In the genomic region with DNA sequence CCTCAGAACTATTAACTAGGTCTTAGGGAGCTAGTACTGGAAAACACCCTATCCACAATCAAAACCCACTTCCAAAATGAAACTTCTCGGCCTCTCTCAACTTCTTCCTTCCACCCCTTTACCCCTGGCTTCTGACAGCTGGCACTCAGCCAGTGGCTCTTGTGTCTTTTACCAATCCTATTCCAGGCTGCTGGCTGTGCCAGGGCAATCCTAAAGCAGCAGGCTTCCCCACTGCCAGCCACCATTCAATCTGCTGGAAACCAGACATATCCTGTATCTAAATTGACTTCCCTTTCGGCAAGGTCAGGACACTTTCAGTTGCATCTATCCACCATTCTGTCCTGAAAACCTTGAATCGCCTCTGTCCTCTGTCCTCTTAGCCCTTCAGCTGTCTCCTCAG, we compare ENCODE assay signal across 15 mouse cellular contexts. TPM values are rescaled to one million over a fixed set of nuclear protein-coding genes. Genes with fewer than 3 reads are reported as not detected.
DNase-seq lines count a peak whose midpoint lies in the region; ATAC-seq and TF ChIP-seq lines count a peak whose summit lies in the region.
"Had no signal": no experiment of that assay in that cellular context is flagged by ENCODE, and none has a peak within 500 bp of the region (broad histone marks: within the 10 kb centered on the region; RNA-seq: fewer than 3 reads in every experiment).

No protein-coding gene starts in this region.

- no peak overlapping the region for H3K4me3 ChIP-seq in heart, embryonic 12.5 days
- no peak overlapping the region for H3K4me3 ChIP-seq in midbrain, postnatal 0 days (ENCODE audit: low read depth, low read length)
- no peak overlapping the region for H3K4me3 ChIP-seq in midbrain, embryonic 10.5 days
- peak overlapping the region; percentile 79 for H3K4me3 ChIP-seq in megakaryocyte, embryonic 14.5 days (replicated peaks)
- H3K4me3 ChIP-seq: embryonic facial prominence, embryonic 10.5 days; heart, adult 2 months; limb, embryonic 12.5 days; midbrain, embryonic 13.5 days; neural tube, embryonic 12.5 days had no signal

- H3K27ac ChIP-seq in heart, embryonic 12.5 days (ENCODE audit: poor library complexity, severe bottlenecking), result no peak overlapping the region
- no peak overlapping the region for H3K27ac ChIP-seq in midbrain, postnatal 0 days (ENCODE audit: low read depth, low read length)
- no peak overlapping the region for H3K27ac ChIP-seq in midbrain, embryonic 10.5 days (replicated peaks)
- H3K27ac ChIP-seq: embryonic facial prominence, embryonic 10.5 days; heart, adult 2 months; limb, embryonic 12.5 days; midbrain, embryonic 13.5 days; neural tube, embryonic 12.5 days had no signal

- H3K27me3 ChIP-seq in heart, embryonic 12.5 days (replicated peaks), result no peaks in the 10 kb centered on the region
- H3K27me3 ChIP-seq in midbrain, postnatal 0 days (ENCODE audit: insufficient read depth, low read length), result no peaks in the 10 kb centered on the region
- no peaks in the 10 kb centered on the region for H3K27me3 ChIP-seq in midbrain, embryonic 10.5 days (ENCODE audit: low read depth, poor library complexity, severe bottlenecking)
- H3K27me3 ChIP-seq in megakaryocyte, embryonic 14.5 days (replicated peaks), result no peaks in the 10 kb centered on the region
- H3K27me3 ChIP-seq: limb, embryonic 12.5 days; midbrain, embryonic 13.5 days; neural tube, embryonic 12.5 days had no signal

- intact Hi-C loops in heart, postnatal 14 days (cut with DNase I), result no loop called here

- ATAC-seq in heart, embryonic 12.5 days (ENCODE audit: insufficient number of reproducible peaks, low FRiP score), result no peak
- no peak for ATAC-seq in midbrain, postnatal 0 days (ENCODE audit: low FRiP score)
- ATAC-seq: midbrain, embryonic 13.5 days had no signal

- peak; percentile 12 to 25 for DNase-seq in heart, postnatal 14 days
- DNase-seq in midbrain, postnatal 0 days (ENCODE audit: low spot score), result peak; percentile 62
- no peak for DNase-seq in midbrain, embryonic 10.5 days (ENCODE audit: low spot score)
- peak; percentile 48 for DNase-seq in adipocyte (ENCODE audit: low spot score)
- DNase-seq in thymus, postnatal 4 days, result no peak
- DNase-seq: cerebellum, adult 11-12 months; heart, adult 2 months; right cerebral cortex, postnatal 25 days; thymus, postnatal 36 days had no signal

- H3K4me2 ChIP-seq in heart, embryonic 12.5 days, result no peak overlapping the region
- no peak overlapping the region for H3K4me2 ChIP-seq in midbrain, postnatal 0 days (ENCODE audit: low read depth, low read length, poor library complexity, severe bottlenecking)
- H3K4me2 ChIP-seq: limb, embryonic 12.5 days; midbrain, embryonic 13.5 days; neural tube, embryonic 12.5 days had no signal

- no peaks in the 10 kb centered on the region for H3K36me3 ChIP-seq in heart, embryonic 12.5 days
- H3K36me3 ChIP-seq in midbrain, postnatal 0 days (ENCODE audit: insufficient read depth, low read length), result no peaks in the 10 kb centered on the region
- no peaks in the 10 kb centered on the region for H3K36me3 ChIP-seq in midbrain, embryonic 10.5 days
- peaks cover 6% of the 10 kb centered on the region for H3K36me3 ChIP-seq in megakaryocyte, embryonic 14.5 days (replicated peaks; ENCODE audit: low read length)
- H3K36me3 ChIP-seq: limb, embryonic 12.5 days; midbrain, embryonic 13.5 days; neural tube, embryonic 12.5 days had no signal

- WGBS in heart, embryonic 12.5 days, result 64% methylated on average over 3 of the region's 3 CpGs
- WGBS in midbrain, postnatal 0 days, result 63% methylated on average over 3 of the region's 3 CpGs
- WGBS in midbrain, embryonic 10.5 days, result 87% methylated on average over 3 of the region's 3 CpGs

- H3K9me3 ChIP-seq in heart, embryonic 12.5 days (replicated peaks), result no peaks in the 10 kb centered on the region
- no peaks in the 10 kb centered on the region for H3K9me3 ChIP-seq in midbrain, postnatal 0 days (ENCODE audit: low read length)
- H3K9me3 ChIP-seq in midbrain, embryonic 10.5 days (replicated peaks), result no peaks in the 10 kb centered on the region
- H3K9me3 ChIP-seq in megakaryocyte, embryonic 14.5 days, result no peaks in the 10 kb centered on the region
- H3K9me3 ChIP-seq: embryonic facial prominence, embryonic 10.5 days; limb, embryonic 12.5 days; midbrain, embryonic 13.5 days; neural tube, embryonic 12.5 days had no signal

- no peak overlapping the region for H3K9ac ChIP-seq in heart, embryonic 12.5 days
- no peak overlapping the region for H3K9ac ChIP-seq in midbrain, postnatal 0 days (replicated peaks; ENCODE audit: low read length, poor library complexity, severe bottlenecking)
- H3K9ac ChIP-seq: limb, embryonic 12.5 days; midbrain, embryonic 13.5 days; neural tube, embryonic 12.5 days had no signal

- TF ChIP-seq CTCF in midbrain, postnatal 0 days (IDR thresholded peaks at IDR 0.05), result no peak

- H3K4me1 ChIP-seq in heart, embryonic 12.5 days (replicated peaks), result peaks cover 4% of the 10 kb centered on the region
- H3K4me1 ChIP-seq in midbrain, postnatal 0 days (ENCODE audit: insufficient read depth, low read length), result no peaks in the 10 kb centered on the region
- peaks cover 7% of the 10 kb centered on the region; the same call in 1 of the 2 replicates for H3K4me1 ChIP-seq in midbrain, embryonic 10.5 days
- H3K4me1 ChIP-seq in megakaryocyte, embryonic 14.5 days, result peaks cover 43% of the 10 kb centered on the region
- H3K4me1 ChIP-seq: limb, embryonic 12.5 days; neural tube, embryonic 12.5 days had no signal

RNA-seq across cellular contexts. Expression of gene Nrf1, which starts 5.3 kb away (rescaled TPM):
- 10 to 100 TPM; 16.8 to 17.5 TPM for total RNA-seq in heart, postnatal 14 days (2021)
- polyA plus RNA-seq in heart, embryonic 12.5 days (2016; fragmentation: Nextera tagmentation; extraction: Ambion mirVana), result 35.0 and 38.0 TPM in 2 replicates
- 37.2 and 46.6 TPM in 2 replicates for total RNA-seq in midbrain, postnatal 0 days (2014; rRNA removed)
- 19.9 and 21.3 TPM in 2 replicates for polyA plus RNA-seq in midbrain, postnatal 0 days (2015; fragmentation: Nextera tagmentation; extraction: Ambion mirVana)
- 92.9 and 96.1 TPM in 2 replicates for polyA plus RNA-seq in midbrain, embryonic 10.5 days (2016; fragmentation: Nextera tagmentation; extraction: Ambion mirVana)
- 2.7 and 7.3 TPM in 2 replicates for polyA plus RNA-seq in megakaryocyte, embryonic 14.5 days (2012; ENCODE audit: insufficient read depth, low replicate concordance)

Comparison
In these comparisons a context has a peak if more than half of its experiments do, and no peak if none do; other contexts are left out.
1. DNase-seq: peak in heart, postnatal 14 days (2 of 2), midbrain, postnatal 0 days (single experiment) and adipocyte (single experiment); none in midbrain, embryonic 10.5 days (single experiment) and thymus, postnatal 4 days (single experiment).